In genomic region chr5:122928293-122928692, GRCm38 (mm10) we compare ENCODE assay signal across 27 mouse cellular contexts.
A peak's percentile ranks its signal among the peaks of the same experiment; 100 is the strongest.
DNase-seq lines count a peak whose midpoint lies in the region; ATAC-seq and TF ChIP-seq lines count a peak whose summit lies in the region.
"Had no signal": no experiment of that assay in that cellular context is flagged by ENCODE, and none has a peak within 500 bp of the region (broad histone marks: within the 10 kb centered on the region; RNA-seq: fewer than 3 reads in every experiment).

No protein-coding gene starts in this region.

- no peak for DNase-seq in lung, embryonic 14.5 days
- no peak for DNase-seq in lung, postnatal 25 days (ENCODE audit: low spot score)
- DNase-seq in ES-CJ7 (ENCODE audit: low read depth, low spot score) (peak; percentile 67), ZHBTc4 (ENCODE audit: low read depth, low spot score) (peak; percentile 81)
- no peak for DNase-seq in spleen, postnatal 4 days (ENCODE audit: low spot score in 2 of 2)
- DNase-seq in frontal cortex, postnatal 14 days (ENCODE audit: low spot score in 2 of 2): no peak
- DNase-seq in urinary bladder, postnatal 4 days (ENCODE audit: low spot score in 2 of 2): no peak
- DNase-seq: adrenal gland, adult 8-10 months; cerebellum, adult 18-20 months; embryo, embryonic 11 days; gastrocnemius, postnatal 25 days; heart, adult 18-20 months; kidney, adult 8-10 months; kidney, postnatal 14 days; liver; thymus, adult 2 months; thymus, postnatal 4 days had no signal

- H3K27ac ChIP-seq in lung, embryonic 14.5 days (ENCODE audit: low read depth): no peak overlapping the region
- no peak overlapping the region for H3K27ac ChIP-seq in stomach, embryonic 14.5 days (ENCODE audit: low read length)
- H3K27ac ChIP-seq: embryonic facial prominence, embryonic 15.5 days; hindbrain, embryonic 12.5 days; limb, embryonic 10.5 days; liver, embryonic 15.5 days had no signal

- H3K4me1 ChIP-seq in lung, embryonic 14.5 days (ENCODE audit: insufficient read depth): no peaks in the 10 kb centered on the region; the same call in 1 of the 2 replicates
- H3K4me1 ChIP-seq in stomach, embryonic 14.5 days (ENCODE audit: control insufficient read depth, insufficient read depth, low read length): 0 out of 2 replicates have a peak, but pooled peaks cover 7% of the 10 kb centered on the region
- H3K4me1 ChIP-seq: hindbrain, embryonic 12.5 days had no signal

- no peaks in the 10 kb centered on the region for H3K9me3 ChIP-seq in lung, embryonic 14.5 days (ENCODE audit: low read depth, low read length)
- H3K9me3 ChIP-seq in stomach, embryonic 14.5 days (ENCODE audit: control insufficient read depth, low read depth, low read length): no peaks in the 10 kb centered on the region
- H3K9me3 ChIP-seq: embryonic facial prominence, embryonic 15.5 days; heart, embryonic 13.5 days; hindbrain, embryonic 12.5 days; limb, embryonic 10.5 days; liver, embryonic 15.5 days had no signal

- 76% methylated on average over 3 of the region's 3 CpGs for WGBS in lung, embryonic 14.5 days
- 58% methylated on average over 3 of the region's 3 CpGs for WGBS in stomach, embryonic 14.5 days

- no peak overlapping the region for H3K9ac ChIP-seq in lung, embryonic 14.5 days
- no peak overlapping the region for H3K9ac ChIP-seq in stomach, embryonic 14.5 days (replicated peaks; ENCODE audit: low read depth, low read length)
- H3K9ac ChIP-seq: embryonic facial prominence, embryonic 15.5 days; heart, embryonic 13.5 days; hindbrain, embryonic 12.5 days; liver, embryonic 15.5 days had no signal

- no peak for TF ChIP-seq CTCF in lung, embryonic 14.5 days (IDR thresholded peaks at IDR 0.05; ENCODE audit: low read depth)

- H3K4me2 ChIP-seq in lung, embryonic 14.5 days: no peak overlapping the region
- no peak overlapping the region for H3K4me2 ChIP-seq in stomach, embryonic 14.5 days (replicated peaks; ENCODE audit: low read depth, low read length)
- H3K4me2 ChIP-seq: embryonic facial prominence, embryonic 15.5 days; heart, embryonic 13.5 days; hindbrain, embryonic 12.5 days; liver, embryonic 15.5 days; midbrain, embryonic 11.5 days had no signal

- H3K36me3 ChIP-seq in lung, embryonic 14.5 days (ENCODE audit: insufficient read depth): peaks cover 12% of the 10 kb centered on the region; the same call in 1 of the 2 replicates
- peaks cover 4% of the 10 kb centered on the region; the same call in 1 of the 2 replicates for H3K36me3 ChIP-seq in stomach, embryonic 14.5 days (ENCODE audit: control insufficient read depth, insufficient read depth, low read length)

- ATAC-seq in lung, embryonic 14.5 days (ENCODE audit: insufficient read depth): peak; percentile 47; the same call in 1 of the 2 replicates
- ATAC-seq in stomach, embryonic 14.5 days (ENCODE audit: insufficient number of reproducible peaks, insufficient read depth, low FRiP score, low read depth): 0 out of 2 replicates have a peak, but pooled peaks have one; percentile 28
- ATAC-seq: activated CD4-positive, CD25-positive, alpha-beta regulatory T cell, adult 4 months; forebrain, embryonic 16.5 days; Patski had no signal

- no peak overlapping the region for H3K4me3 ChIP-seq in lung, embryonic 14.5 days (ENCODE audit: low read depth, low read length)
- no peak overlapping the region for H3K4me3 ChIP-seq in stomach, embryonic 14.5 days (ENCODE audit: low read depth, low read length)
- H3K4me3 ChIP-seq: embryonic facial prominence, embryonic 15.5 days; heart, embryonic 13.5 days; hindbrain, embryonic 12.5 days; limb, embryonic 10.5 days; liver, embryonic 15.5 days had no signal

- H3K27me3 ChIP-seq in lung, embryonic 14.5 days (ENCODE audit: insufficient read depth, low read length): no peaks in the 10 kb centered on the region
- no peaks in the 10 kb centered on the region for H3K27me3 ChIP-seq in stomach, embryonic 14.5 days (ENCODE audit: control insufficient read depth, insufficient read depth, low read length)
- H3K27me3 ChIP-seq: embryonic facial prominence, embryonic 15.5 days; heart, embryonic 13.5 days; hindbrain, embryonic 12.5 days; liver, embryonic 15.5 days; Patski had no signal

Comparison
In these comparisons a context has a peak if more than half of its experiments do, and no peak if none do; other contexts are left out.
1. DNase-seq: peak in ES-CJ7 (single experiment) and ZHBTc4 (single experiment); none in lung, embryonic 14.5 days (single experiment), lung, postnatal 25 days (single experiment), spleen, postnatal 4 days (0 of 2), frontal cortex, postnatal 14 days (0 of 2) and urinary bladder, postnatal 4 days (0 of 2).